Mouse (Mus musculus) hindbrain, embryonic 10.5 days (tissue): Measurements from ENCODE around the gene Gipc3. TPM values are rescaled to one million over a fixed set of nuclear protein-coding genes. Genes with fewer than 3 reads are reported as not detected.

Experiments
- DNase-seq: peaks from one replicate; pipeline ENCODE4 v3.0.0-alpha.2; 2017; ENCODE audit warnings: low spot score
- H3K27ac ChIP-seq: fragments of 300-500 bp; sonication (generic); 2 replicates; pipeline ENCODE4 v1.5.1; 2016; ENCODE audit warnings: mild to moderate bottlenecking, moderate library complexity
- H3K27me3 ChIP-seq: fragments of 300-500 bp; sonication (generic); 2 replicates; pipeline ENCODE4 v1.6.1; 2016; ENCODE audit warnings: mild to moderate bottlenecking; ENCODE audit not compliant: poor library complexity, insufficient read depth, severe bottlenecking
- H3K36me3 ChIP-seq: fragments of 300-500 bp; sonication (generic); 2 replicates; pipeline ENCODE4 v1.6.1; 2016; ENCODE audit warnings: mild to moderate bottlenecking, moderate library complexity
- H3K4me1 ChIP-seq: fragments of 300-500 bp; sonication (generic); replicated peaks from 2 replicates; pipeline ENCODE4 v1.6.1; 2016; ENCODE audit warnings: mild to moderate bottlenecking
- H3K4me3 ChIP-seq: fragments of 300-500 bp; sonication (generic); 2 replicates; pipeline ENCODE4 v1.5.1; 2016; ENCODE audit warnings: mild to moderate bottlenecking, moderate library complexity
- H3K9me3 ChIP-seq: fragments of 300-500 bp; sonication (generic); 2 replicates; pipeline ENCODE4 v1.6.1; 2016; ENCODE audit warnings: mild to moderate bottlenecking, moderate library complexity
- WGBS: fragments of 180-500 bp; shearing (Covaris S2); methylation state at CpG from one replicate; pipeline ENCODE4 v1.1.7; 2016; 5-methylcytosine and 5-hydroxymethylcytosine counted together
- polyA plus RNA-seq: library from polyadenylated mRNA; unstranded; fragments of >200 nt; fragmentation: Nextera tagmentation; extraction: Ambion mirVana; gene quantifications from 2 replicates; pipeline ENCODE4 v1.2.1, GENCODE M21; 2016

Gipc3 gene
- polyA plus RNA-seq, 1 experiment from 2014 or later, result not detected

- H3K27me3 ChIP-seq, result peaks cover 77% of the 10 kb centered on the region
- peaks cover 56% of the 10 kb centered on the region for H3K4me1 ChIP-seq
- no peak overlapping the region; the same call in 1 of the 2 replicates for H3K4me3 ChIP-seq
- H3K9me3 ChIP-seq, result no peaks in the 10 kb centered on the region
- 53% methylated on average over 11 of the region's 11 CpGs for WGBS
- H3K36me3 ChIP-seq, result no peaks in the 10 kb centered on the region
- DNase-seq, result no peak
- peak overlapping the region; percentile 83; the same call in 1 of the 2 replicates for H3K27ac ChIP-seq
These were observed 8.7 kb downstream of the Gipc3 start for GRCm38 (mm10) chr10:81334324-81334723.

DNA sequence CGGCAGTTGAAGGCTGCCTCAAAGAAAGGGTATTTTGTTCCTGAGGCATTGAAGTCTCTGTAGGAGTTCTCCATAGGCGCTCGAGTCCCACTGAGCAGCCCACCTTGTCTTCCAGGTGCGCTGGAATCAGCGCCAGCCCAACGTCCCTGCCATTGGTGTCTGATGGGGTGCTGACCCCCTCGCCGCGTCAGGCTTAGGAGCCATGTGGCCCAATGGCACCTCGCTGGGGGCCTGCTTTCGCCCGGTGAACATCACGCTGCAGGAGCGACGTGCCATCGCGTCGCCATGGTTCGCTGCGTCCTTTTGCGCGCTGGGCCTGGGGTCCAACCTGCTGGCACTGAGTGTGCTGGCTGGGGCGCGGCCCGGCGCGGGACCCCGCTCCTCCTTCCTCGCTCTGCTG is 10.8 kb downstream of the Gipc3 start:
- 10% methylated on average over 29 of the region's 29 CpGs for WGBS
- Histone ChIP-seq H3K27me3 (peaks cover 60% of the 10 kb centered on the region), H3K36me3 (peaks cover 17% of the 10 kb centered on the region), H3K27ac (peak overlapping the region; percentile 31; the same call in 1 of the 2 replicates), H3K4me1 (peaks cover 66% of the 10 kb centered on the region), H3K9me3 (no peaks in the 10 kb centered on the region), H3K4me3 (peak overlapping the region; percentile 38)
- no peak for DNase-seq

DNA sequence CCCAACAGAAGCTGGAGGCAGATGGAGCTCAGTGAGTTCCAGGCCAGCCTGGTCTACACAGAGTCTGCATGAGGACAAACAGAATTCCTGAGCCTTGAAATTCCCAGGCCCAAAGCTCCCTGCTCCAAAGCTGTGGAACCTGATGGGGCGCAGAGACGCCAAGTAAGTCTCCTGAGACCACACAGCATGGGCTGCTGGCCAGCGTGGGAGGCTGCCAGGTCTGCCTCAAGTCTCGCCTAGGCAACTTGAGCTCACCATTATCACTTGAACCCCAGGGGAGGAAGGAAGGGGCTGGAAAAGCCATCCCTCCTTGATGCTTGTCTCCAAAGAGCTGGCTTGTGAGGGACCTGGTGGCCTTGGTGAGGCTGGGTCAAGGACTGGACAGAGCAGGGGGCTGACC is 13.1 kb downstream of the Gipc3 start:
- Histone ChIP-seq H3K27me3 (peaks cover 44% of the 10 kb centered on the region), H3K27ac (no peak overlapping the region), H3K9me3 (no peaks in the 10 kb centered on the region), H3K4me3 (no peak overlapping the region), H3K36me3 (peaks cover 40% of the 10 kb centered on the region), H3K4me1 (peaks cover 64% of the 10 kb centered on the region)
- WGBS, result 63% methylated on average over 4 of the region's 4 CpGs
- no peak for DNase-seq

GRCm38 (mm10) chr10:81329194-81329975 is 13.7 kb downstream of the Gipc3 start:
- WGBS, result 74% methylated on average over 10 of the region's 10 CpGs
- Histone ChIP-seq H3K9me3 (no peaks in the 10 kb centered on the region), H3K4me1 (peaks cover 58% of the 10 kb centered on the region), H3K4me3 (0 out of 2 replicates have a peak overlapping the region, but pooled peaks have one; percentile 0), H3K27me3 (peaks cover 38% of the 10 kb centered on the region), H3K27ac (peak overlapping the region; percentile 71; the same call in 1 of the 2 replicates), H3K36me3 (peaks cover 46% of the 10 kb centered on the region)
- DNase-seq, result no peak

GRCm38 (mm10) chr10:81328386-81328785 is 14.7 kb downstream of the Gipc3 start, which contains the start of gene Tbxa2r:
Gene Tbxa2r, plus strand, starts transcription at chr10:81328731.
- peaks cover 58% of the 10 kb centered on the region for H3K4me1 ChIP-seq
- no peak for DNase-seq
- H3K36me3 ChIP-seq, result peaks cover 56% of the 10 kb centered on the region
- WGBS, result 12% methylated on average over 10 of the region's 10 CpGs
- peak within 1 kb of the TSS; percentile 23 for H3K4me3 ChIP-seq
- H3K9me3 ChIP-seq, result no peaks in the 10 kb centered on the region
- H3K27me3 ChIP-seq, result peaks cover 28% of the 10 kb centered on the region
- H3K27ac ChIP-seq, result peak within 1 kb of the TSS; percentile 71

DNA sequence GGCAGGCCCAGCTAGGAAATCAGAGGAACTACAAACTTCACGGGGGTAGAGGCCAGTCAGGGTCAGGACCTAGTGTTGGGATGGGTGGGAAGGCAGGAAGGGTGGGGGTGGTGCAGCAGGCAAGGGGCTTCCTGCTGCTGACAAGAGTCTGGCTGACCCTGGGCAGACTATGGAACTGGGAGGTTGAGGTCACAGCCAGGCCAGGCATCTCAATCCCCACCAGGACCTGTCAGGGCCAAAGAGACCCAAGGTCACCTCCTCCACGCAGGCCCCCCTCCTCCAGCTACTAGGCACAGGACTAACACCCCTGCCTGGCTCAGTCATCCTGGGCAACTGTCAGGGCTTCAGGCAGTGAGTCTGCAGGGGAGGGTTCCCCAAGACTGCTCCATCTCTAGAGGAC is 15.1 kb downstream of the Gipc3 start:
- peaks cover 23% of the 10 kb centered on the region for H3K27me3 ChIP-seq
- H3K4me1 ChIP-seq, result peaks cover 56% of the 10 kb centered on the region
- WGBS, result 37% methylated on average over 2 of the region's 2 CpGs
- H3K36me3 ChIP-seq, result peaks cover 60% of the 10 kb centered on the region
- no peak for DNase-seq
- peak overlapping the region; percentile 23 for H3K4me3 ChIP-seq
- peak overlapping the region; percentile 71 for H3K27ac ChIP-seq
- H3K9me3 ChIP-seq, result no peaks in the 10 kb centered on the region

DNA sequence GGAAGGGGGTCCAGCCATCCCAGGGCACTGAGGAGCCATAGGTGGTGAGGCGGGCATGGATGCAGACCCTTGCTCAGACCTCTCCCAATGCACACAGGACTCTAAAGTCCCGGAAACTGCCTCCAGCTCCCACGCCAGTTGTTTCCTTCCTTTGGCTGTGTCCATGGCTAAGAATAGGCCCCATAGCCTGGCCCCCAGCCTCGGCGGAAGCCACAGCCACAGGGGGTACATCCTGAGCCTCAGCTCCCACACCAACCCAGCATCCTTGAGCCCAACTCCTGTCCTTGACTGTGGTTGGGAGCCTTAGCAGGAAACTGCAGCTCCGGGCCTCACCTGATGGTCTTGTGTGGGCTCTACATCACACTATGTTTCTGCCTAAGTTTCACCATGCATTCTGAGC is 16.2 kb downstream of the Gipc3 start:
- Histone ChIP-seq H3K36me3 (peaks cover 68% of the 10 kb centered on the region), H3K27ac (peak overlapping the region; percentile 50; the same call in 1 of the 2 replicates), H3K4me3 (no peak overlapping the region), H3K4me1 (peaks cover 58% of the 10 kb centered on the region), H3K27me3 (peaks cover 12% of the 10 kb centered on the region), H3K9me3 (no peaks in the 10 kb centered on the region)
- 79% methylated on average over 6 of the region's 6 CpGs for WGBS
- no peak for DNase-seq

- Histone ChIP-seq H3K27me3 (peaks cover 3% of the 10 kb centered on the region; the same call in 1 of the 2 replicates), H3K27ac (no peak overlapping the region), H3K36me3 (peaks cover 68% of the 10 kb centered on the region), H3K4me1 (peaks cover 62% of the 10 kb centered on the region), H3K4me3 (no peak overlapping the region), H3K9me3 (no peaks in the 10 kb centered on the region)
- 94% methylated on average over 18 of the region's 18 CpGs for WGBS
- DNase-seq, result no peak
These were observed 17.3 kb downstream of the Gipc3 start for GRCm38 (mm10) chr10:81325781-81326180.

DNA sequence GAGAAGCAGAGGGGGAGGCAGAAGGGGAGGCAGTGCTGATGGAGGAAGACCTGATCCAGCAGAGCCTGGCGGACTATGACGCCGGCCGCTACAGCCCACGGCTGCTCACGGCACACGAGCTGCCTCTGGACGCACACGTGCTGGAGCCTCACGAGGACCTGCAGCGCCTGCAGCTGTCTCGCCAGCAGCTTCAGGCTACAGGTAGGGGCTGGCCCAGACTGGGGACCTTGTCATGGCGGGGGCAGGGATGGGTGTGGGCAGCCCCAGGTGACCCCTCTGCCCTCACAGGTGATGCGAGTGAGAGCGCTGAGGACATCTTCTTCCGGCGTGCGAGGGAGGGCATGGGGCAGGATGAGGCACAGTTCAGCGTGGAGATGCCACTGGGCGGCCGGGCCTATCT is 17.9 kb downstream of the Gipc3 start:
- Histone ChIP-seq H3K9me3 (no peaks in the 10 kb centered on the region), H3K4me1 (peaks cover 59% of the 10 kb centered on the region), H3K36me3 (peaks cover 68% of the 10 kb centered on the region), H3K4me3 (no peak overlapping the region), H3K27ac (no peak overlapping the region), H3K27me3 (no peaks in the 10 kb centered on the region)
- no peak for DNase-seq
- 94% methylated on average over 21 of the region's 21 CpGs for WGBS

- Histone ChIP-seq H3K36me3 (peaks cover 65% of the 10 kb centered on the region), H3K4me1 (peaks cover 58% of the 10 kb centered on the region), H3K27me3 (no peaks in the 10 kb centered on the region), H3K27ac (no peak overlapping the region), H3K9me3 (no peaks in the 10 kb centered on the region), H3K4me3 (no peak overlapping the region)
- 97% methylated on average over 18 of the region's 18 CpGs for WGBS
- DNase-seq, result no peak
These were observed 19.1 kb downstream of the Gipc3 start for GRCm38 (mm10) chr10:81323791-81324530.

GRCm38 (mm10) chr10:81323141-81323775 is 19.8 kb downstream of the Gipc3 start:
- no peak for DNase-seq
- Histone ChIP-seq H3K36me3 (peaks cover 65% of the 10 kb centered on the region), H3K27me3 (no peaks in the 10 kb centered on the region), H3K27ac (no peak overlapping the region), H3K4me3 (no peak overlapping the region), H3K9me3 (no peaks in the 10 kb centered on the region), H3K4me1 (peaks cover 58% of the 10 kb centered on the region)
- 96% methylated on average over 23 of the region's 23 CpGs for WGBS

- peaks cover 67% of the 10 kb centered on the region for H3K36me3 ChIP-seq
- H3K4me1 ChIP-seq, result peaks cover 56% of the 10 kb centered on the region
- H3K27me3 ChIP-seq, result no peaks in the 10 kb centered on the region
- H3K9me3 ChIP-seq, result no peaks in the 10 kb centered on the region
- DNase-seq, result no peak
- WGBS, result 95% methylated on average over 27 of the region's 27 CpGs
- no peak overlapping the region for H3K27ac ChIP-seq
- peak overlapping the region; percentile 80 for H3K4me3 ChIP-seq
These were observed 20.6 kb downstream of the Gipc3 start for GRCm38 (mm10) chr10:81322444-81322843.
